Mouse (Mus musculus) stomach, adult 2 months (tissue): ENCODE measurements around the gene Mtx2. TPM values are rescaled to one million over a fixed set of nuclear protein-coding genes. Genes with fewer than 3 reads are reported as not detected.

Source experiments
- polyA plus RNA-seq: library from polyadenylated mRNA; depleted of rRNA; stranded (reverse); fragments of >200 nt; gene quantifications from 2 replicates; pipeline ENCODE4 v1.2.3, GENCODE M21; 2012; rRNA removed

Gene Mtx2
- 27.2 and 76.7 TPM in 2 replicates for polyA plus RNA-seq

DNA sequence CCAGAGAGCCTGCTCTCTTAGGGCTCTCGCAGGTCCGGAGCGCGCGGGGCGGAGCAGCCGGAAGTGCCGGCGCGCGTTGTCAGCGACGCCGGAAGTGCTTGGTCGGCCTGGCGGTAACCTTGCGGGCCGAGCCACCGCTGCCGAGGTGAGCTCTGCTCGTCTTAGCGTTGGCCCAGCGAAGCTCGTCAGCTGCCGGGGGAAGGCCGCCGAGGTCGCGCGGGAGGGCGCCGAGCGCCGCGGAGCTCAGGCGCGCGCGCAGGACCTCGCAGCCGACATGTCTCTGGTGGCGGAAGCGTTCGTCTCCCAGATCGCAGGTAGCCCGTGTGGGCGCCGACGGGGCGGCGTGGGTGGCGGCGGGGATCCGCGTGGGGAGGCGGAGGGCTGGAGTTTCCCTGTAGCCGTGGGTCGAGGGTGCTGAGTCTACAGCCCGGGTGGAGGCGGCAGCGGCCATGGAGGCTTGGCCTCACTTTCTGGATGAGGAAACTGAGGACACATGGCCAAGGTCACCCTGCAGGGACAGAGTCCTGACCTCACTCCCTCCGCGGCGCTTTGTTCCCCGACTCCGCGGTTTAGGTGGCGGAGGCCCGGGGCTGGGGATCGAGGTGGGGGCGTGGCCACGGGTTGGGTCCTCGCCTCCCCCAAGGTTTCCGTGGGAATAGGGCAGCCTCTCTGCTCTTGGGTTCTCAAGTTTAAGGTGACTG, at the start of gene Mtx2:
Gene Mtx2 (plus strand): TSS at position 74 of the 701 bp plus-strand sequence.

Other genes starting within 250 kb of the Mtx2 start
- 1.2 and 2.8 TPM in 2 replicates for gene Lnpk, start 246.4 kb upstream of the Mtx2 start, polyA plus RNA-seq
- not detected in 2 replicates for gene Evx2, start 166.2 kb upstream of the Mtx2 start, polyA plus RNA-seq
- gene Hoxd13, start 157.5 kb upstream of the Mtx2 start, polyA plus RNA-seq = not detected in 2 replicates
- gene Hoxd12, start 150.8 kb upstream of the Mtx2 start, polyA plus RNA-seq = not detected in 2 replicates
- not detected in 2 replicates for gene Hoxd11, start 146.2 kb upstream of the Mtx2 start, polyA plus RNA-seq
- gene Hoxd10, start 133.9 kb upstream of the Mtx2 start, polyA plus RNA-seq = not detected in 2 replicates
- gene Hoxd9, start 128.1 kb upstream of the Mtx2 start, polyA plus RNA-seq = 0.48 and 0.73 TPM in 2 replicates
- gene Hoxd8, start 121.2 kb upstream of the Mtx2 start, polyA plus RNA-seq = 1.1 and 1.8 TPM in 2 replicates
- gene Hoxd3, start 113.9 kb upstream of the Mtx2 start, polyA plus RNA-seq = 0.61 and 0.75 TPM in 2 replicates
- gene Hoxd4, start 113.9 kb upstream of the Mtx2 start, polyA plus RNA-seq = 2.4 and 3.5 TPM in 2 replicates
- gene Gm28230, start 99.1 kb upstream of the Mtx2 start, polyA plus RNA-seq = 0.24 and 0.62 TPM in 2 replicates
- gene Hoxd1, start 62.8 kb upstream of the Mtx2 start, polyA plus RNA-seq = not detected in 2 replicates